Mouse (Mus musculus) lung, adult 2 months (tissue): Measurements from ENCODE around the gene Hpse.

Experiments
- CTCF ChIP-seq: fragments of 200-500 bp; IDR thresholded peaks from 2 replicates; pipeline ENCODE4 v1.5.1; 2011; ENCODE audit warnings: mild to moderate bottlenecking, low read length, control low read depth; ENCODE audit not compliant: insufficient read depth
- POLR2A ChIP-seq: fragments of 200-500 bp; IDR thresholded peaks from 2 replicates; pipeline ENCODE4 v1.6.1; 2011; ENCODE audit warnings: low read depth, mild to moderate bottlenecking, control low read depth, low read length, borderline replicate concordance; ENCODE audit errors: extremely low read depth

DNA sequence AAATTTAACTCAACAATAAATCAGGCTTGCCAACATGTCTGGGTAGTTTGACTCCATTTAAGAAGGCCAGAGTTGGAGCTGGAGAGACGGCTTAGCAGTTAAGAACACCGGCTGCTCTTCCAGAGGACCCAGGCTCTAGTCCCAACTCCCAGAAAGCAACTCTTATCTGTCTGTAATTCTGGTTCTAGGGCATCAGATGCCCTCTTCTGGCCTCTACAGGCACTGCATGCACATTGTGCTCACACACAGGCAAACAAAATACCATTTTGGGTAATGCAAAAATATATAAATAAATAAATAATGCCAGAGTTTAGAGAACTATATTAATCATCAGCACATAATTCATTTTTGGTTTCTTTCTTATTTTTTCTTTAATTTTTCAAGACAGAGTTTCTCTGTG, 15.2 kb downstream of the Hpse start:
- TF ChIP-seq CTCF (no peak), POLR2A (no peak)
